14 mouse cellular contexts compared by ENCODE assay signal in genomic region chr2:127728661-127729450, GRCm38 (mm10). TPM values are rescaled to one million over a fixed set of nuclear protein-coding genes. Genes with fewer than 3 reads are reported as not detected.
A peak's percentile ranks its signal among the peaks of the same experiment; 100 is the strongest.
DNase-seq lines count a peak whose midpoint lies in the region; ATAC-seq and TF ChIP-seq lines count a peak whose summit lies in the region.
"Had no signal": no experiment of that assay in that cellular context is flagged by ENCODE, and none has a peak within 500 bp of the region (broad histone marks: within the 10 kb centered on the region; RNA-seq: fewer than 3 reads in every experiment).

No protein-coding gene starts in this region.

- peak; percentile 22 for DNase-seq in embryo, embryonic 11 days
- DNase-seq in embryo, embryonic 10 days (ENCODE audit: low spot score), result no peak
- no peak for DNase-seq in lung, adult 2 months
- peak; percentile 34 to 43 for DNase-seq in heart, postnatal 36 days
- DNase-seq in left cerebral cortex, postnatal 36 days (ENCODE audit: low spot score in 2 of 2), result no peak
- no peak for DNase-seq in layer of hippocampus, adult 2 months (ENCODE audit: low spot score in 2 of 2)
- DNase-seq: cerebellum, adult 11 months; gastrocnemius, postnatal 25 days; kidney, adult 8-10 months; thymus, postnatal 25 days had no signal

- no peak overlapping the region; the same call in none of the 2 replicates for H3K9ac ChIP-seq in lung, embryonic 16.5 days (ENCODE audit: low read length)
- no peak overlapping the region for H3K9ac ChIP-seq in stomach, embryonic 15.5 days

- intact Hi-C loops in heart, postnatal 36 days (cut with DNase I), result no loop called here
- intact Hi-C loops in left cerebral cortex, postnatal 36 days (cut with DNase I), result no loop called here

- 40% methylated on average over 15 of the region's 15 CpGs for WGBS in lung, embryonic 16.5 days
- WGBS in lung, adult 2 months, result 49% methylated on average over 15 of the region's 15 CpGs
- 38% methylated on average over 15 of the region's 15 CpGs for WGBS in stomach, embryonic 15.5 days

- no peak overlapping the region; the same call in 1 of the 2 replicates for H3K4me3 ChIP-seq in lung, embryonic 16.5 days (ENCODE audit: low read length)
- H3K4me3 ChIP-seq in lung, adult 2 months (replicated peaks; ENCODE audit: extremely low read depth, low read depth, low read length), result no peak overlapping the region
- peak overlapping the region; percentile 27 for H3K4me3 ChIP-seq in stomach, embryonic 15.5 days (replicated peaks)
- no peak overlapping the region for H3K4me3 ChIP-seq in layer of hippocampus, adult 2 months

- H3K4me1 ChIP-seq in lung, embryonic 16.5 days (replicated peaks; ENCODE audit: control insufficient read depth, insufficient read depth, low read length), result peaks cover 13% of the 10 kb centered on the region
- H3K4me1 ChIP-seq in lung, adult 2 months (ENCODE audit: control insufficient read depth, insufficient read depth, low read length), result 0 out of 2 replicates have a peak, but pooled peaks cover 2% of the 10 kb centered on the region
- 0 out of 2 replicates have a peak, but pooled peaks cover 5% of the 10 kb centered on the region for H3K4me1 ChIP-seq in stomach, embryonic 15.5 days

- no peak for TF ChIP-seq POLR2A in lung, adult 2 months (IDR thresholded peaks at IDR 0.05; ENCODE audit: borderline replicate concordance, extremely low read depth, low read depth, low read length)

- H3K36me3 ChIP-seq in lung, embryonic 16.5 days (ENCODE audit: control insufficient read depth, insufficient read depth, low read length), result no peaks in the 10 kb centered on the region
- H3K36me3 ChIP-seq in stomach, embryonic 15.5 days, result no peaks in the 10 kb centered on the region

- H3K4me2 ChIP-seq in lung, embryonic 16.5 days (ENCODE audit: low read depth, low read length), result peak overlapping the region; percentile 53; the same call in 1 of the 2 replicates
- H3K4me2 ChIP-seq in stomach, embryonic 15.5 days, result peak overlapping the region; percentile 44

- no peaks in the 10 kb centered on the region for H3K27me3 ChIP-seq in lung, embryonic 16.5 days (ENCODE audit: control insufficient read depth, insufficient read depth, low read depth, low read length)
- no peaks in the 10 kb centered on the region for H3K27me3 ChIP-seq in stomach, embryonic 15.5 days (replicated peaks)

- no peak for TF ChIP-seq CTCF in lung, adult 2 months (IDR thresholded peaks at IDR 0.05; ENCODE audit: insufficient read depth, low read length)
- TF ChIP-seq CTCF in layer of hippocampus, adult 2 months (conservative IDR thresholded peaks at IDR 0.05), result no peak

- H3K9me3 ChIP-seq in lung, embryonic 16.5 days (ENCODE audit: control insufficient read depth, low read length), result no peaks in the 10 kb centered on the region
- H3K9me3 ChIP-seq in stomach, embryonic 15.5 days, result no peaks in the 10 kb centered on the region

- H3K27ac ChIP-seq in lung, embryonic 16.5 days (ENCODE audit: low read length), result peak overlapping the region; percentile 19; the same call in 1 of the 2 replicates
- peak overlapping the region; percentile 65 for H3K27ac ChIP-seq in stomach, embryonic 15.5 days
- H3K27ac ChIP-seq in layer of hippocampus, adult 2 months, result no peak overlapping the region

- ATAC-seq in lung, embryonic 16.5 days (ENCODE audit: low read depth), result peak; percentile 54
- ATAC-seq in stomach, embryonic 15.5 days (ENCODE audit: insufficient read depth, low FRiP score, low read depth), result peak; percentile 41; the same call in 1 of the 2 replicates

RNA-seq across cellular contexts. Expression of gene Mall, which starts 0.9 kb away (rescaled TPM):
- polyA plus RNA-seq in lung, embryonic 16.5 days (2015; fragmentation: Nextera tagmentation; extraction: Ambion mirVana), result 5.3 and 6.5 TPM in 2 replicates
- polyA plus RNA-seq in lung, adult 2 months (2012; rRNA removed), result 11.4 and 28.6 TPM in 2 replicates
- 1 to 10 TPM; 7.0 to 7.1 TPM for total RNA-seq in heart, postnatal 36 days (2021)
- 19.2 and 24.9 TPM in 2 replicates for polyA plus RNA-seq in stomach, embryonic 15.5 days (2015; fragmentation: Nextera tagmentation; extraction: Ambion mirVana)
- total RNA-seq in left cerebral cortex, postnatal 36 days (2021), result under 1 TPM; 0.66 to 0.67 TPM
- total RNA-seq in layer of hippocampus, adult 2 months (2021), result under 1 TPM; 0.47 to 0.54 TPM
- total RNA-seq: megakaryocyte progenitor cell, adult 5-6 weeks; MEL had no signal

RNA-seq across cellular contexts. Expression of gene Nphp1, which starts 59.8 kb away (rescaled TPM):
- polyA plus RNA-seq in lung, embryonic 16.5 days (2015; fragmentation: Nextera tagmentation; extraction: Ambion mirVana), result 38.3 and 41.5 TPM in 2 replicates
- polyA plus RNA-seq in lung, adult 2 months (2012; rRNA removed), result 9.2 and 14.5 TPM in 2 replicates
- total RNA-seq in heart, postnatal 36 days (2021), result 1 to 10 TPM; 7.6 to 9.0 TPM
- polyA plus RNA-seq in stomach, embryonic 15.5 days (2015; fragmentation: Nextera tagmentation; extraction: Ambion mirVana), result 24.9 and 25.0 TPM in 2 replicates
- 10 to 100 TPM; 16.9 to 19.7 TPM for total RNA-seq in left cerebral cortex, postnatal 36 days (2021)
- total RNA-seq in layer of hippocampus, adult 2 months (2021), result 10 to 100 TPM; 21.4 to 25.0 TPM

Comparison
In these comparisons a context has a peak if more than half of its experiments do, and no peak if none do; other contexts are left out.
1. DNase-seq: peak in embryo, embryonic 11 days (single experiment) and heart, postnatal 36 days (2 of 2); none in embryo, embryonic 10 days (single experiment), lung, adult 2 months (single experiment), left cerebral cortex, postnatal 36 days (0 of 2) and layer of hippocampus, adult 2 months (0 of 2).
2. RNA of gene Mall, which starts 0.9 kb away (total RNA-seq): 7.0 to 7.1 TPM in heart, postnatal 36 days; 0.66 to 0.67 TPM in left cerebral cortex, postnatal 36 days and 0.47 to 0.54 TPM in layer of hippocampus, adult 2 months; every median in the first group is over 4 times any median in the second.